Mouse (Mus musculus) G1E (cell line): Measurements from ENCODE around the gene Egfl8.

Experiments used
- CTCF ChIP-seq: IDR thresholded peaks from 2 replicates; pipeline ENCODE4 v1.5.1; 2012; ENCODE audit warnings: low read depth, low read length, inconsistent platforms, mixed read lengths
- GATA1 ChIP-seq: IDR thresholded peaks from 2 replicates; pipeline ENCODE4 v1.6.1; 2012; ENCODE audit warnings: borderline replicate concordance, low read length, inconsistent platforms, mixed read lengths
- TAL1 ChIP-seq: conservative IDR thresholded peaks from 2 replicates; pipeline ENCODE4 v1.6.1; 2012; ENCODE audit warnings: low read depth, low read length, inconsistent platforms, mixed read lengths

- TF ChIP-seq GATA1 (no peak), CTCF (no peak), TAL1 (no peak)
Measured at GRCm38 (mm10) chr17:34623161-34623560, 7.4 kb upstream of the Egfl8 start.
